Mouse (Mus musculus): ENCODE measurements around the gene F830045P16Rik. TPM values are rescaled to one million over a fixed set of nuclear protein-coding genes. Genes with fewer than 3 reads are reported as not detected.

F830045P16Rik gene
- polyA plus RNA-seq, 1 experiment = not detected

- Histone ChIP-seq H3K27ac (ENCODE audit: insufficient read depth, low read length) (no peak overlapping the region), H3K4me3 (ENCODE audit: insufficient read depth, low read length) (no peak overlapping the region), H3K4me1 (ENCODE audit: control insufficient read depth, insufficient read depth, low read length) (no peaks in the 10 kb centered on the region; the same call in 1 of the 2 replicates)
- TF ChIP-seq CTCF (IDR thresholded peaks at IDR 0.05; ENCODE audit: borderline replicate concordance, insufficient read depth, low read length) (no peak), POLR2A (IDR thresholded peaks at IDR 0.05; ENCODE audit: low read depth, low read length) (no peak)
Observed at GRCm38 (mm10) chr2:129549537-129550135, 13.2 kb upstream of the F830045P16Rik start.

DNA sequence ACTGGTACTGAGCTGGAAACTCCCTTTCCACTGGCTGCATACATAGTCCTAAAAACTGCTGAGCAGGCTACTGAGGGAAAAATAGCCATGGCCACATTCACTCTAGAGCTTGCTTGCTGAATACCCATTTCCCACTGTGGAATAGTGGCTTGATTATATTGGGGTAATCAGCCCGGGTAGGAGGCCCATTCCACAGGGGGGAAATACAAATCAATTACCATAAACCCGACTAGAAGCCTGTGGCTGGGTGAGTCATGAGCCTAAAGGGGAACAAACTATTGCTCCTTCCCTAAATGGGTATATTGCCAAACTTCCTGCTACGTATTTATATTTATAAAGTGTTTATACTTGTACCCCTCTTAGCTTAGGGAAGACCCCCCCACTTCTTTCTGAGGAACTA is 10.4 kb upstream of the F830045P16Rik start:
- Histone ChIP-seq H3K4me1 (ENCODE audit: control insufficient read depth, insufficient read depth, low read length) (no peaks in the 10 kb centered on the region), H3K4me3 (ENCODE audit: insufficient read depth, low read length) (no peak overlapping the region), H3K27ac (ENCODE audit: insufficient read depth, low read length) (no peak overlapping the region)
- TF ChIP-seq CTCF (IDR thresholded peaks at IDR 0.05; ENCODE audit: borderline replicate concordance, insufficient read depth, low read length) (no peak), POLR2A (IDR thresholded peaks at IDR 0.05; ENCODE audit: low read depth, low read length) (no peak)

DNA sequence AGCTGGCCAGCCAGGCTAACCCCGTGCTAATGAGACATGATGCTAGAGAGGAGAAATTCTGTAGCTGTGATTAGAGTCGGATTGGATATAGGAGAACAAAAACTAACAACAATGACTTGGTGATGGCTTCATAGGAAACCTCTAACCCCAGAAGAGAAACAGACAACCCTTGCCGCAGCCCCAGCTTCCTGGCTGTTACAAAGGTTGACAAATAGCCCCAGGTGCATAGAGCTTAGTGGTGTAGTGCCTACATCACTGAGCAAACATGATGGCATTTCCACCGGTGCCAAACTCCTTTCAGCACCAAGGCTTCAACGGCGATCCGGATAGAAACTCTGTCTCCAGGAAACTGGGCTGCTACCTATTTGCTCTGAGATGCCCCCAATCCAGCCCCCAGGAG is 9.2 kb upstream of the F830045P16Rik start:
- no peak overlapping the region for H3K27ac ChIP-seq (ENCODE audit: insufficient read depth, low read length)
- H3K4me3 ChIP-seq (ENCODE audit: insufficient read depth, low read length) = no peak overlapping the region
- TF ChIP-seq POLR2A (IDR thresholded peaks at IDR 0.05; ENCODE audit: low read depth, low read length) = no peak
- no peak for TF ChIP-seq CTCF (IDR thresholded peaks at IDR 0.05; ENCODE audit: borderline replicate concordance, insufficient read depth, low read length)
- no peaks in the 10 kb centered on the region for H3K4me1 ChIP-seq (ENCODE audit: control insufficient read depth, insufficient read depth, low read length)

DNA sequence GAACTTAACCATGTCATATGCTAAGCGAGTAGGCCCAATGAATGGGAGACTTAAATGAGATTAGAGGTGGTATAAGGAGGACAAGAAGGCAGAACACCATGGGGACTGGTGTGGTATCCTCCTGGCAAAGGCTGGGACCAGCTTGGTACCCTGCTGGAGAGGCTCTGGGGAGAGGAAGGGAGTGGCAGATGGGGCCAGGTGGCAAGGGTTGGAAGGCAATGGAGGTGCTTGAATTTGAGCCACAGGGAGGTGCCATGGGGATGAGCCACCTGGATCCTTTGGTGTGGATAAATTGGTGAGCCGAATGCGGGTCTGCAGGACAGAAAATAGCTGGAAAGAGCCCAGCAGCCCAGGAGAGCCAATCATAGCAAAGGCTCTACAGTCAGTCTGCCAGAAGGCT is 8.5 kb upstream of the F830045P16Rik start:
- H3K27ac ChIP-seq (ENCODE audit: insufficient read depth, low read length) = no peak overlapping the region
- no peak overlapping the region for H3K4me3 ChIP-seq (ENCODE audit: insufficient read depth, low read length)
- no peaks in the 10 kb centered on the region for H3K4me1 ChIP-seq (ENCODE audit: control insufficient read depth, insufficient read depth, low read length)
- TF ChIP-seq CTCF (IDR thresholded peaks at IDR 0.05; ENCODE audit: borderline replicate concordance, insufficient read depth, low read length) = no peak
- no peak for TF ChIP-seq POLR2A (IDR thresholded peaks at IDR 0.05; ENCODE audit: low read depth, low read length)

DNA sequence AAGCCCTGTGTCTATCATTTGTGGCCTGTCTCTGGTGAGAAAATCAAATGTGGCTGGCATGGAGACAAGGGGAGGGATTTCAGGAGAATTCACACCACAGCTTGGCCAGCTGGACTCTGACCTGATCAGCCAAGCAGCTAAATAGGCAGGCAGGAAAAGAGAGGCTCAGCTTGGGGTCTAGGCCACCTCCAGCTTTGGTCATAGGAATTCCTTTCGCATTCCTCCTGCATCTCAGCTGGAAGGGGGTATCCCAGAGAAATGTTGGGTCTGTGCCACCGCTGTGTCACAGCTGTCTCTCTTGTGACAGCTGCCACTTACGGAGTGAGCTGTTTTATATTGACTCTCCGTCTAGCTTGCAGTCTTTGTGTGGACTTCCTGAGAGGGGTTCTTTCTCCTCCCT is 8.0 kb upstream of the F830045P16Rik start:
- no peaks in the 10 kb centered on the region for H3K4me1 ChIP-seq (ENCODE audit: control insufficient read depth, insufficient read depth, low read length)
- H3K27ac ChIP-seq (ENCODE audit: insufficient read depth, low read length) = no peak overlapping the region
- TF ChIP-seq POLR2A (IDR thresholded peaks at IDR 0.05; ENCODE audit: low read depth, low read length) (no peak), CTCF (IDR thresholded peaks at IDR 0.05; ENCODE audit: borderline replicate concordance, insufficient read depth, low read length) (no peak)
- no peak overlapping the region for H3K4me3 ChIP-seq (ENCODE audit: insufficient read depth, low read length)

DNA sequence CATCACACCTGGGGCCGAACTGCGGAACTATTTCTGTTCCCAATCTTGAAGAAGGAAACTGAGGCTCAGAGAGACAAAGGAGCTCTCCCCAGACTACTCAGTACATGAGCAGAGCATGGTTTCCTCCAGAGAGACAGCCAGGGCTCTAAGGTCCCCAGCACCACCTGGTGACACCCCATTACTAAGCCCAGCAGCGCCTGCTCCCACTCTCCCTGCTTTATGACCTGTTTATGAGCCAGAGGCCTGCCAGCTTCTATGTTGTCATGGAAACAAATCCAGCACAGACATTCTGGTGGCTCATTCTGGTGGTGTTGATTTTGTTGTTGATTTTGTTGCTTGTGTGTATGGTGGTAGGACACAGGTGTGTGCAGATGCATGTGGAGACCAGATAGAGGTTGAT is 3.6 kb upstream of the F830045P16Rik start:
- no peaks in the 10 kb centered on the region for H3K4me1 ChIP-seq (ENCODE audit: control insufficient read depth, insufficient read depth, low read length)
- no peak for TF ChIP-seq CTCF (IDR thresholded peaks at IDR 0.05; ENCODE audit: borderline replicate concordance, insufficient read depth, low read length)
- TF ChIP-seq POLR2A (IDR thresholded peaks at IDR 0.05; ENCODE audit: low read depth, low read length) = no peak
- no peak overlapping the region for H3K27ac ChIP-seq (ENCODE audit: insufficient read depth, low read length)

DNA sequence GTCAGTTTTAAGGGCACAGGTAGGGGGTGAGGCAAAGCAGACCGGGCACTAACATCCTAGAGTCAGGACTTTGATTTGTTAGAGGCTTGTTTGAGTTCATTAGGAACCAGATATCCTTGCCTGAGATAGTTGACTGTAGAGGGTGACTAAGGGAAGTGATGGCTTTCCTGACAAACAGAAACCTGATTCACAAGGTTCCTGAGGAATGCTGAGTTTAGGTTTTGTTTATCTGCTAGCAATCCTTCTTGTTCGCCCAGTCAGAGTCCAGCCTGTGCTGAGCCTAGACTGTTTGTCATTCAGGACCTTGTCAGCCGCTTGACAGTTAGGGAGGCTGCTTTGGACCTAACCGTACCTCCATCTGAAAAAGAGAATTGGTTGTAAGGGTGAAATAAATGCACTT is 2.8 kb upstream of the F830045P16Rik start:
- Histone ChIP-seq H3K4me1 (ENCODE audit: control insufficient read depth, insufficient read depth, low read length) (no peaks in the 10 kb centered on the region), H3K27ac (ENCODE audit: insufficient read depth, low read length) (no peak overlapping the region), H3K4me3 (ENCODE audit: insufficient read depth, low read length) (no peak overlapping the region)
- TF ChIP-seq POLR2A (IDR thresholded peaks at IDR 0.05; ENCODE audit: low read depth, low read length) (no peak), CTCF (IDR thresholded peaks at IDR 0.05; ENCODE audit: borderline replicate concordance, insufficient read depth, low read length) (no peak)

More for the DNA sequence above, 3.6 kb upstream of the F830045P16Rik start:
- no peak overlapping the region for H3K4me3 ChIP-seq (ENCODE audit: insufficient read depth, low read length)

GRCm38 (mm10) chr2:129537926-129538325 is 1.5 kb upstream of the F830045P16Rik start:
- Histone ChIP-seq H3K4me3 (ENCODE audit: insufficient read depth, low read length) (no peak overlapping the region), H3K4me1 (ENCODE audit: control insufficient read depth, insufficient read depth, low read length) (no peaks in the 10 kb centered on the region), H3K27ac (ENCODE audit: insufficient read depth, low read length) (no peak overlapping the region)
- TF ChIP-seq CTCF (IDR thresholded peaks at IDR 0.05; ENCODE audit: borderline replicate concordance, insufficient read depth, low read length) = no peak
- no peak for TF ChIP-seq POLR2A (IDR thresholded peaks at IDR 0.05; ENCODE audit: low read depth, low read length)

DNA sequence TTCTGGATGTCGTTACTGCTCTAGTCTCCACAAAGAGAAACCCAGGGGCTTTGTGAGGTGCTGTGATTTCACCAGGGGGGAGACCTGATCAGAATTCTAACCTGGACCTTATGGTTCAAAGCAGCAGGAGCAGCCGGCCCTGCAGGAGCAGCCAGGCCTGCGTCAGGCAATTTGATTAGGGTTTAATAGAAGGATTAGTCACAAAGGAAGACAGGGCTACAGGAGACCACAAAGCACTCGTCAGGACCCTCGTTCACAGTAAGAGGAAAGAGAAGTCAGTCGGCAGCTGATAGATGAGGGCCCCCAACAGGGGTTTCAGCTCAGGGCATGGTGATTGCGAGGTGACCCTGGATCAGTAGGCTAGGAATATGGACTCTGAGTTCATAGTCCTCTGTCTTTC is 958 bp upstream of the F830045P16Rik start:
- Histone ChIP-seq H3K27ac (ENCODE audit: insufficient read depth, low read length) (no peak overlapping the region), H3K4me3 (ENCODE audit: insufficient read depth, low read length) (no peak overlapping the region), H3K4me1 (ENCODE audit: control insufficient read depth, insufficient read depth, low read length) (no peaks in the 10 kb centered on the region)
- TF ChIP-seq POLR2A (IDR thresholded peaks at IDR 0.05; ENCODE audit: low read depth, low read length) (no peak), CTCF (IDR thresholded peaks at IDR 0.05; ENCODE audit: borderline replicate concordance, insufficient read depth, low read length) (no peak)

GRCm38 (mm10) chr2:129536926-129537325 is 524 bp upstream of the F830045P16Rik start:
- no peaks in the 10 kb centered on the region for H3K4me1 ChIP-seq (ENCODE audit: control insufficient read depth, insufficient read depth, low read length)

More at GRCm38 (mm10) chr2:129536926-129537325, 524 bp upstream of the F830045P16Rik start:
- Histone ChIP-seq H3K27ac (ENCODE audit: insufficient read depth, low read length) (no peak overlapping the region), H3K4me3 (ENCODE audit: insufficient read depth, low read length) (no peak overlapping the region)
- TF ChIP-seq POLR2A (IDR thresholded peaks at IDR 0.05; ENCODE audit: low read depth, low read length) (no peak), CTCF (IDR thresholded peaks at IDR 0.05; ENCODE audit: borderline replicate concordance, insufficient read depth, low read length) (no peak)
